Mouse (Mus musculus): ENCODE measurements around the gene Fancl. TPM values are rescaled to one million over a fixed set of nuclear protein-coding genes. Genes with fewer than 3 reads are reported as not detected.

Gene Fancl
- polyA plus RNA-seq, 1 experiment from 2014 or later, result 15.2 TPM

- ATAC-seq, result no peak
- Histone ChIP-seq H3K4me1 (replicated peaks) (no peaks in the 10 kb centered on the region), H3K27me3 (no peaks in the 10 kb centered on the region)
These were observed 127.7 kb downstream of the Fancl start for GRCm38 (mm10) chr11:26513683-26514082.

GRCm38 (mm10) chr11:26516086-26516485 is 130.2 kb downstream of the Fancl start:
- no peaks in the 10 kb centered on the region for H3K27me3 ChIP-seq
- no peak overlapping the region for H3K4me2 ChIP-seq (replicated peaks)
- no peaks in the 10 kb centered on the region for H3K9me3 ChIP-seq
- H3K9ac ChIP-seq (replicated peaks), result no peak overlapping the region
- WGBS, result 77% methylated on average over 2 of the region's 2 CpGs
- H3K4me1 ChIP-seq (replicated peaks), result no peaks in the 10 kb centered on the region
- no peak overlapping the region for H3K4me3 ChIP-seq (replicated peaks)
- no peaks in the 10 kb centered on the region for H3K36me3 ChIP-seq
- no peak overlapping the region for H3K27ac ChIP-seq
- no peak for ATAC-seq

More at GRCm38 (mm10) chr11:26513683-26514082, 127.7 kb downstream of the Fancl start:
- Histone ChIP-seq H3K27ac (no peak overlapping the region), H3K4me2 (replicated peaks) (no peak overlapping the region), H3K9ac (replicated peaks) (no peak overlapping the region), H3K9me3 (no peaks in the 10 kb centered on the region), H3K36me3 (no peaks in the 10 kb centered on the region), H3K4me3 (replicated peaks) (no peak overlapping the region)

- 91% methylated on average over 3 of the region's 3 CpGs for WGBS
- no peaks in the 10 kb centered on the region for H3K4me1 ChIP-seq (replicated peaks)
- ATAC-seq, result no peak
- H3K36me3 ChIP-seq, result no peaks in the 10 kb centered on the region
- no peak overlapping the region for H3K27ac ChIP-seq
- no peak overlapping the region for H3K4me2 ChIP-seq (replicated peaks)
- no peaks in the 10 kb centered on the region for H3K9me3 ChIP-seq
- H3K4me3 ChIP-seq (replicated peaks), result no peak overlapping the region
- H3K9ac ChIP-seq (replicated peaks), result no peak overlapping the region
- no peaks in the 10 kb centered on the region for H3K27me3 ChIP-seq
These were observed 133.1 kb downstream of the Fancl start for GRCm38 (mm10) chr11:26518991-26519390.

Other genes starting within 250 kb of the Fancl start
- 16.8 and 17.8 TPM in 2 replicates for gene 5730522E02Rik, start 175.4 kb upstream of the Fancl start, polyA plus RNA-seq (2015; fragmentation: Nextera tagmentation; extraction: Ambion mirVana)
- gene Gm6899, start 207.1 kb downstream of the Fancl start, polyA plus RNA-seq (2015; fragmentation: Nextera tagmentation; extraction: Ambion mirVana), result not detected in 2 replicates
- gene Vrk2, start 207.9 kb downstream of the Fancl start, polyA plus RNA-seq (2015; fragmentation: Nextera tagmentation; extraction: Ambion mirVana), result 6.4 and 6.8 TPM in 2 replicates